Mouse (Mus musculus): Measurements from ENCODE around the gene Daam1.
"Not testable (repeated sequence)": the region's sequence is repeated elsewhere in the genome, so short reads cannot be mapped to it uniquely, and the experiment has no call there.

The Daam1 gene

GRCm38 (mm10) chr12:71834041-71834440 is 3.2 kb downstream of the Daam1 start:
- no peak for DNase-seq (ENCODE audit: low spot score in 2 of 2)

GRCm38 (mm10) chr12:71835966-71836668 is 5.2 kb downstream of the Daam1 start:
- no peak for DNase-seq (ENCODE audit: low spot score in 2 of 2)

GRCm38 (mm10) chr12:71836776-71837175 is 5.9 kb downstream of the Daam1 start:
- DNase-seq (ENCODE audit: low spot score in 2 of 2) = no peak

- no peak for DNase-seq (ENCODE audit: low spot score in 2 of 2)
Measured at GRCm38 (mm10) chr12:71837576-71837975, 6.7 kb downstream of the Daam1 start.

- no peak for DNase-seq (ENCODE audit: low spot score in 2 of 2)
Measured at GRCm38 (mm10) chr12:71838230-71838629, 7.4 kb downstream of the Daam1 start.

GRCm38 (mm10) chr12:71839653-71840052 is 8.8 kb downstream of the Daam1 start:
- DNase-seq (ENCODE audit: low spot score in 2 of 2) = no peak

- DNase-seq (ENCODE audit: low spot score in 2 of 2) = no peak
Measured at GRCm38 (mm10) chr12:71840430-71841186, 9.7 kb downstream of the Daam1 start.

GRCm38 (mm10) chr12:71842006-71842405 is 11.1 kb downstream of the Daam1 start:
- no peak for DNase-seq (ENCODE audit: low spot score in 2 of 2)

GRCm38 (mm10) chr12:71842588-71842987 is 11.7 kb downstream of the Daam1 start:
- DNase-seq (ENCODE audit: low spot score in 2 of 2) = no peak

- no peak for DNase-seq (ENCODE audit: low spot score in 2 of 2)
Measured at GRCm38 (mm10) chr12:71845486-71845885, 14.6 kb downstream of the Daam1 start.

- DNase-seq (ENCODE audit: low spot score in 2 of 2) = not testable (repeated sequence)
Measured at GRCm38 (mm10) chr12:71846416-71846815, 15.5 kb downstream of the Daam1 start.

- DNase-seq (ENCODE audit: low spot score in 2 of 2) = not testable (repeated sequence)
Measured at GRCm38 (mm10) chr12:71847024-71847423, 16.1 kb downstream of the Daam1 start.

- DNase-seq (ENCODE audit: low spot score in 2 of 2) = no peak
Measured at GRCm38 (mm10) chr12:71847617-71848016, 16.7 kb downstream of the Daam1 start.

GRCm38 (mm10) chr12:71848037-71848776 is 17.3 kb downstream of the Daam1 start:
- DNase-seq (ENCODE audit: low spot score in 2 of 2) = no peak

GRCm38 (mm10) chr12:71849051-71849450 is 18.2 kb downstream of the Daam1 start:
- no peak for DNase-seq (ENCODE audit: low spot score in 2 of 2)

- DNase-seq (ENCODE audit: low spot score in 2 of 2) = no peak
Measured at GRCm38 (mm10) chr12:71850135-71850534, 19.3 kb downstream of the Daam1 start.

GRCm38 (mm10) chr12:71852678-71853077 is 21.8 kb downstream of the Daam1 start:
- DNase-seq (ENCODE audit: low spot score in 2 of 2) = no peak

GRCm38 (mm10) chr12:71853694-71854093 is 22.8 kb downstream of the Daam1 start:
- no peak for DNase-seq (ENCODE audit: low spot score in 2 of 2)

- DNase-seq (ENCODE audit: low spot score in 2 of 2) = no peak
Measured at GRCm38 (mm10) chr12:71854191-71854590, 23.3 kb downstream of the Daam1 start.

- no peak for DNase-seq (ENCODE audit: low spot score in 2 of 2)
Measured at GRCm38 (mm10) chr12:71855730-71856479, 25.0 kb downstream of the Daam1 start.

- no peak for DNase-seq (ENCODE audit: low spot score in 2 of 2)
Measured at GRCm38 (mm10) chr12:71856480-71856754, 25.5 kb downstream of the Daam1 start.

GRCm38 (mm10) chr12:71859096-71859495 is 28.2 kb downstream of the Daam1 start:
- no peak for DNase-seq (ENCODE audit: low spot score in 2 of 2)
